Mouse (Mus musculus) olfactory bulb, adult 2 months (tissue): Measurements from ENCODE around the gene Adig. TPM values are rescaled to one million over a fixed set of nuclear protein-coding genes. Genes with fewer than 3 reads are reported as not detected.
A peak's percentile ranks its signal among the peaks of the same experiment; 100 is the strongest.

Source experiments
- H3K27ac ChIP-seq: fragments of 200-500 bp; 2 replicates; pipeline ENCODE4 v1.5.1; 2012; ENCODE audit warnings: low read depth, low read length; ENCODE audit not compliant: insufficient read depth
- H3K4me1 ChIP-seq: fragments of 200-500 bp; 2 replicates; pipeline ENCODE4 v1.6.1; 2012; ENCODE audit warnings: low read length; ENCODE audit not compliant: control insufficient read depth, insufficient read depth
- H3K4me3 ChIP-seq: fragments of 200-500 bp; 2 replicates; pipeline ENCODE4 v1.5.1; 2012; ENCODE audit warnings: mild to moderate bottlenecking, low read depth, low read length, moderate library complexity; ENCODE audit not compliant: insufficient read depth
- CTCF ChIP-seq: fragments of 200-500 bp; IDR thresholded peaks from 2 replicates; pipeline ENCODE4 v1.5.1; 2012; ENCODE audit warnings: low read depth, mild to moderate bottlenecking, low read length, moderate library complexity; ENCODE audit not compliant: insufficient read depth
- POLR2A ChIP-seq: fragments of 200-500 bp; IDR thresholded peaks from 2 replicates; pipeline ENCODE4 v1.6.1; 2012; ENCODE audit warnings: mild to moderate bottlenecking, low read depth, low read length, moderate library complexity; ENCODE audit not compliant: insufficient read depth
- WGBS: fragments of 180-500 bp; shearing (Covaris S2); methylation state at CpG from one replicate; pipeline ENCODE4 v1.1.7; 2018; 5-methylcytosine and 5-hydroxymethylcytosine counted together
- polyA plus RNA-seq: library from polyadenylated mRNA; stranded (reverse); fragments of >200 nt; gene quantifications from 2 replicates; pipeline ENCODE4 v1.2.4, GENCODE M21; 2012; ENCODE audit warnings: low replicate concordance; ENCODE audit not compliant: missing spikeins, insufficient read depth, insufficient read length

Adig gene
- polyA plus RNA-seq, 1 experiment = not detected

DNA sequence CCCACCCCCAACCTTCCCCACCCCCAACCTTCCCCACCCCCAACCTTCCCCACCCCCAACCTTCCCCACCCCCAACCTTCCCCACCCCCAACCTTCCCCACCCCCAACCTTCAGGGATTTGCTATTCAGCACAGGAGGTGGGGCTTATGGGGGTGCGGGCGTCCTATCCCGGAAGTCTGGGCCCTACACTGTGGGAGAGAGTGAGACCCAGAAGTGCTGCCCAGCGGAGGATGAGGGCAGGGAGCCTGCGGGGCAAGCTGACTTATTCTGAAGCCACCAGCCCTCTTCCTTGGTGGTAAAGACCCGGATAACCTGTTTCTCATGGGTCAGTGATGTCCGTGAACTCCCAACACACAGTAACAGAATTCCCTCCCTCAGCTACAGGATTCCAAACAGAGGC is 52.8 kb downstream of the Adig start:
- no peak overlapping the region for H3K27ac ChIP-seq
- no peak overlapping the region for H3K4me3 ChIP-seq
- TF ChIP-seq CTCF (no peak), POLR2A (no peak)
- peaks cover 27% of the 10 kb centered on the region for H3K4me1 ChIP-seq
- 14% methylated on average over 7 of the region's 7 CpGs for WGBS

DNA sequence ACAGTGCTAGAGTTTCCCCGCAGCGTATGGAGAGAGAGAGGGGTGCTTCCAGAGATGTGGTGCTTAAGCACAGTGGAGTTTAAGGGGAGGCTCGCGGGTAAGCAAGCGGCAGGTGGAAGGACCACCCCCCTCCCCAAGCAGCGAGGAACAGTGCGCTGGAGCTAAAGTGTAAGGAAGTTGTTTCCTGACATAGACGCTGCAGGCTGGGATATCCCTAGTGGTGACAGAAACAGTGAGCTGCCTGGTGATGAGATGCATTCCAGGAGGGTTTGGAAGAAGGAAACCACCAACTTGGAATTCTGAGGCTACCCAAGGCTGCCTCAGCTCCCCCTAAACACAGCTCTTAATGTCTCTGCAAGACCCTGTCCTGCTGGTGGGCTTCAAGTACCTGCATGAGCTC is 53.4 kb downstream of the Adig start:
- 11% methylated on average over 8 of the region's 8 CpGs for WGBS
- Histone ChIP-seq H3K4me1 (peaks cover 30% of the 10 kb centered on the region), H3K27ac (no peak overlapping the region), H3K4me3 (peak overlapping the region; percentile 10; the same call in 1 of the 2 replicates)
- no peak for TF ChIP-seq CTCF
- TF ChIP-seq POLR2A = no peak

DNA sequence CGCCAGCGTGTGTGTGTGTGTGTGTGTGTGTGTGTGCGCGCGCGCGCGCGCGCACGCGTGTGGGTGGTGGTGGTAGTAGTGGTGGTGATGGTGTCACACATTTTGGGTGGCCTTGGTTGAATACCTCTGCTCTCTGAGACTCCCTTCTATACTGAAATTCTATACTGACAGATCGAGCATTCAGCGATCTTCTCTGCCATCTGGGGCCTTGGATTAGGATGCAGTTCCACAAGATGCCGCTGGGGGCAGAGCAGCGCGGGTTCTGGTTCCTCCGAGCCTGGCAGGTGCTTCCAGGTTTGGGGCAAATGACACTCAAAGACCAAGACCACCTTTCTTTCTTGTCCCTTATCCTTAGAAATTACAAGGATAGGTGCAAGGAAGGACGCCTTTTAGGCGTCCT is 53.8 kb downstream of the Adig start:
- 2% methylated on average over 20 of the region's 20 CpGs for WGBS
- Histone ChIP-seq H3K4me3 (peak overlapping the region; percentile 10; the same call in 1 of the 2 replicates), H3K27ac (no peak overlapping the region), H3K4me1 (peaks cover 34% of the 10 kb centered on the region)
- TF ChIP-seq POLR2A (no peak), CTCF (peak; percentile 80)

DNA sequence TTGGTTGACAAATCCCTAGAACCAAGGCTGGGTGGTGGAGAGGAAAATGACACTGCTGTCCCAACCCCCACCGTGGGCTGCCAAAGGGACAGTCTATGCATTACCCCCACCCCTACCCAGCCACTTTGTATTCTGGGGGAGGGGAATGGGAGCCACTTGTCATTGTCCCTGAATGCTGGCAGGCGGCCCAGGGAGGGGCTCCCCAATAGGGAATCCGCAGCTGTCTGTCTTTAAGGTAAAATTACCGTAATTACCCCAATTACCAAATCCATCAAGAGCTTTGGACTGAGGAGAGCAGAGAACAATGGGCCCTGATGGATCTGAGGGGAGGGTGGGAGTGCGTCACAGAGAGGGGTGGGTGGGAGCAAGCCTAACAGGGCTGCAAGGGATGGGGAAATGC is 54.3 kb downstream of the Adig start:
- Histone ChIP-seq H3K27ac (no peak overlapping the region), H3K4me1 (peaks cover 40% of the 10 kb centered on the region), H3K4me3 (no peak overlapping the region)
- TF ChIP-seq CTCF = no peak
- TF ChIP-seq POLR2A = no peak
- WGBS = 5% methylated on average over 5 of the region's 5 CpGs

Other genes starting within 250 kb of the Adig start
- not detected in 2 replicates for gene Bpi, start 244.5 kb upstream of the Adig start, polyA plus RNA-seq
- gene Lbp, start 196.1 kb upstream of the Adig start, polyA plus RNA-seq = not detected in 2 replicates
- gene Snhg11, start 127.0 kb upstream of the Adig start, polyA plus RNA-seq = 293 and 768 TPM in 2 replicates
- not detected in 2 replicates for gene Ralgapb, start 92.8 kb upstream of the Adig start, polyA plus RNA-seq
- gene Arhgap40, start 10.2 kb downstream of the Adig start, polyA plus RNA-seq = not detected in 2 replicates
- not detected in 2 replicates for gene Slc32a1, start 108.2 kb downstream of the Adig start, polyA plus RNA-seq
- gene Actr5, start 122.3 kb downstream of the Adig start, polyA plus RNA-seq = not detected in 2 replicates
- 72.6 TPM in 1 of 2 replicates, not detected in the other for gene Ppp1r16b, start 162.8 kb downstream of the Adig start, polyA plus RNA-seq